Mouse (Mus musculus) layer of hippocampus, adult 9-10 months (tissue): ENCODE data around the gene Nup214.

Experiments used
- DNase-seq: peaks from one replicate; pipeline ENCODE4 v3.0.0; 2022; ENCODE audit warnings: low spot score

The Nup214 gene

DNA sequence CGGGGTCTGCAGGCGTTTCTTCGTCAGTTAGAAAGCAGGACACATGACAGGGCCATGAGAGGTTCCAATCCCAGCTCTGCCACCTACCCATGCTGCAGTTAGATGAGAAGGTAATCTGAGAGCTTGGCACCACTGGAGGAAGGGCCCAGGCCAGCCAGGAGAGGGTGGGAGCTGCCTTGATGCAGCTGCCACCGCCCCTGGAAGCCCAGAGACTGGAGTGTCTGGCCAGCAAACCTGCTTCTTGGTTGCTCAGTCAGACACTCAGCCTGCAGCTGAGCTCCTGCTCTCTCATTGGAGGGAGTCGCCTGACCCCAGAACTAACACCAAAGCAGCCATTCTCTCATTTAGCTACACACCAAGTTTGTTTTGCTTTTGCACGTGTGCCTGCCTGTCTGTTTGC, 71.1 kb downstream of the Nup214 start:
- no peak for DNase-seq

DNA sequence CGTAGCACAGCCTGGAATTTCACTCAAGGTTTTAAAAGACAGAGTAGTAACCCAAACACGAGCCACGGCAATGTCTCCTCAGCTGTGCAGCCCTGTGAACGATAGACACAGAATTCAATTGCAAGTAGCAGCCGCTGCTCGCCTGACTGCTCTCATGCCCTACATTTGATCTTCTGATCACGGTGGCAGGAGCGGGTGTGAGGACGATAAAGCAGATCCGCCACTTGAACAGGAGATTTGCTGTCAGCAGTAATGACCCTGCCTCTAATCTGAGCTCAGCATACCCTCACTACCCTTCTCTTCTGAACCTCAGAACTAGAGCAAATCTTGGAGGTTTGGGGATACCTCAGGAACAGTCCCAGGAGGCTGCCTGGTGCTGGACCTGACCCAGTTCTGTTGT, 71.8 kb downstream of the Nup214 start:
- no peak for DNase-seq

DNA sequence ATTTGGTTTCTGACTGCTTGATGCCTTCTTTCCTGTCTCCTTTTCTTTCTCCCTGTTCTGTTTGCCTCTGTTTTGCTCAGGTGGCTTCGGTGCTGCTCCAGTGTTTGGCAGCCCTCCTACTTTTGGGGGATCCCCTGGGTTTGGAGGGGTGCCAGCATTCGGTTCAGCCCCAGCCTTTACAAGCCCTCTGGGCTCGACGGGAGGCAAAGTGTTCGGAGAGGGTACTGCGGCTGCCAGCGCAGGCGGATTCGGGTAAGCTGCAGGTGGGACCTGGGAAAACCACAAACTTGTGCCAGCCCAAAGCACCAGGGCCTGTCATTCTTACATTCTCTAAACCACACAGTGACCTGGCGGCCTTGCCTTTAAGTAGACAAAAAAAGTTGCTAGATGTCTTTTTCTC, 73.1 kb downstream of the Nup214 start:
- DNase-seq: no peak

DNA sequence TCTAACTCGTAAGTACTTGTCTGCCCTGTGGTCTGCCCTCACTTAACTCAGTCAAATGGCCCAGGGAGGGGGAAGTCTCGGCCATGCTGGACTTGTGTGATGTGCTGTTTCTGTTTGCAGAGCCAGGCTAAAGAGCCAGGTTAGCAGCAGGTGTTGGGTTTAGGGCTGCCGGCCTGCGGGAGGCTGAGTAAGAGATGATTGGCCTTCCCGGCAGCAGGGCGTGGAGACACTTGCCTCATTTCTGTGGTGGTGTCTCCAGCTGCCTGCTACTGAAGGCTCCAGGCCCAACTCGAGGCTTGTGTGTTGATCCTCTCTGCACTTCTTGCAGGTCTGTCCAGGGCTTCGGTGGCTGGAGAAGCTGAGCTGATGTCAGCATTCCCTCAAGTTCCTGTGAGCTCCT, 77.6 kb downstream of the Nup214 start:
- no peak for DNase-seq

DNA sequence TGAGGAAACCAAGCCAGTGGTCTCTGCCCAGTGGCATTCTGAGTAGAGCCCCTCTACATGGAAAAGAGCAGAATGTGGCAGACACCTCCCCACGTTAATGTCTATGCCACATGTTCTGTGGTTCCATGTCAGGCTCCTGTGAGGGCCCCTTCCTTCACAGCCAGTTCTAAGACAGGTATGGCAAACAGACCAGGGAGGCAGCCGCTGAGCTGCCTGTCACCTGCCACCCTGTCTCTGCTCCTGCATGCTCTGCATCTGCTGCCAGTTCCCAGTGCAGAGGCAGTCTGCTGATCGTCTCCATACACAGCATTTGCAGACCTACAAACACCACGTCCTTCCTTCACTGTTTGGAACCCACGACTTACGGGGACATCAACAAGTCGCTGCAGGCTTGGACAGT, 78.2 kb downstream of the Nup214 start:
- DNase-seq: no peak

DNA sequence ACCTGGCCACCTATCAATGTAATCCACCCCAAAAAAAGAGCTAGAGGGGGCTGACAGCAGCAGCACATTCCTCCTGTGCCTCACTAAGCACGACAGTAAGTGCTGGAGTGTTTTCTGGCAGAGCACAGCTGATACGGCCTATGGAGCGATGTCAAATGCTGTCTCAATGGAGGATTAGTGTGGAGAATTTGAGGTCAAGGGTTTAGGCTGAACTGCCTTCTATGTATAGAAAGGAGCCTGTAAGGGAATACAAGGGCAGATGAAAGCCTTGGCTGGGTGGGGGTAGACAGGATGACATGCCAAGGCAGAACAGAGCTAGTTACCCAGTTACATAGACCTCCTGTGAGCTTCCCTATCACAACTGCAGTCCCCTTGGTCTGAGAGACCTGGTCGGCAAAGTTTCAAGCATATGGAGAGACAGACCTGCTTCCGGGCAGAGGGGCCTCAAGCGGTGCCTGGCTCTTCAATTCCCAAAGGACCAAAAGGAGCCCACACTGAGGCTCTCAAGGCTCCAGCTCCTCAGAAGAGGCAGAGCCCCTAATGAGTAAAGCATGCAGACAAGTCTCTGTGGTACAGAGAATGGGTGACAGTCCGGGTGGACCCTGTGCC, 81.2 kb downstream of the Nup214 start:
- DNase-seq: no peak

DNA sequence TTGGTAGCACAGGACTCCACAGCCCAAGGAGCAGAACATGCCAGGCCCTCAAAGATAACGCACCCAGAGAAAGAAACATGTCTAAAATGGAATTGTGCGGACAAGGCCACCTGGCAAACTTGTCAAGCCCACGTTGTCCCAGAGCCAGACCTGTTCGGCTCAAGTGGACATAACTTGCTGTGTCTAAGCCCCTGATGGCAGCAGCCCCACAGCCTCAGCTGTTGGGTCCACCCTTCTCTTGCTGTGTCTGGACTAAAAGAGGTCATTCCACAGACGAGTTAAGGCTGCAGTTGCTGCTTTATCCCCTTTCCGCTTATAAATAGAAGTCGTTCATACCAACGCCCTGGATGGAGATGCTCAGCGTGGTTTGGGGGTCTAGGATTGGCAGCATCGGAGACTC, 82.3 kb downstream of the Nup214 start:
- DNase-seq: no peak

DNA sequence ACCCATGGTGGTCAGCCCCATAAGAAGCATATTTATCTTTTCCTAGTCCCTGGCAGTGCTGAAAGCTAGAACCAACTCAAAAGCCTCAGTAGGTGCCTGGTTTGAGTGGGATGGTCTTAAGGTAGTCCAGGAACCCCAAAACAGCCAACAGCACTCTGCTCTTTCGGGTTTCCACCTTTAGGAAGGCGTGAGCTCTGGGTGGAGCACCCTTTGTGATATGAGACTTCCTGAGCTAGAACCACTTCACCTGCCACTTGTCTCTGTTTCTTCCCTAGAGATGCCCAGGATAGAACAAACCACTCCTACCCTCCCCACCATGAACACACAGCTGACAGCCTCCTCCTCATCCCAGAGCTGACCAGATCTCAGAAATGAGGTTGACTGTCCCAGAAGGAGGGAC, 83.1 kb downstream of the Nup214 start:
- no peak for DNase-seq

DNA sequence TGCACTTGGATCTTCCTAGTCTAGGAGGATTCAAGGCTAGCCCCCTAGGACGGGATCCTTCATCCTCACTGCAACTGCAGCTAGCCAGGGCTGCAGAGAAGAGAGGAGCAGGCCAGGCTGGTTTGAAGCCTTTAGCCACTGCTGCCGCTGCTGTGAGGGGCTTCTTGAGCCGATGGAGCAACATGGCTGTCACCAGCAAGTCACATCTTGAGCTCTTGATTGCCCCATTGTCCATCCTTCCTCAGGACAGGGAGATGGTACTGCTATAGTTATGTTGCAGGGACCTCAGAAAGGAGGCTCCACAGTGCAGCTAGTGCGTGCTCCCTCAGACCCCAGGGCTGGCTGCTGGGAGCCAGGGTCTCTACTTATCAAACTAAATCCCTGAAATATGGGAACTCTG, 83.6 kb downstream of the Nup214 start:
- no peak for DNase-seq

DNA sequence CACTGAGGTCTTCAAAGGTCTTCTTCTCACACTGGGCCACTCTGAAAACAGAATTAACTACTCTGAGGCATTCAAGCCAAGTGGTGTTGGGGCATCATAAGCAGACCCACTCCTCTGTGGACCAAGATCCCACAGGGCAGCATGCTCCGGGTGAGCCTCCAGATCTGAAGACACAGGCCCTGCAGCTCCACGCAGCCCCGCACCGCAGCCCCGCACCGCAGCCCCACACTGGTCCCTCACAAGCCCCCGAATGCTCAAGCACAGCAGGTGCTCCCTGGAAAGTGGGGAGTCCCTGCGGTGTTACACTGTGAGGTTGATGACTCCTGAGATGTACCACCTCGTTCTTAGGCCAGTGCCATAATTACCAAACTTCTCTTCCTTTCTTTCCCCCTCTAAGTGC, 84.0 kb downstream of the Nup214 start:
- no peak for DNase-seq

DNA sequence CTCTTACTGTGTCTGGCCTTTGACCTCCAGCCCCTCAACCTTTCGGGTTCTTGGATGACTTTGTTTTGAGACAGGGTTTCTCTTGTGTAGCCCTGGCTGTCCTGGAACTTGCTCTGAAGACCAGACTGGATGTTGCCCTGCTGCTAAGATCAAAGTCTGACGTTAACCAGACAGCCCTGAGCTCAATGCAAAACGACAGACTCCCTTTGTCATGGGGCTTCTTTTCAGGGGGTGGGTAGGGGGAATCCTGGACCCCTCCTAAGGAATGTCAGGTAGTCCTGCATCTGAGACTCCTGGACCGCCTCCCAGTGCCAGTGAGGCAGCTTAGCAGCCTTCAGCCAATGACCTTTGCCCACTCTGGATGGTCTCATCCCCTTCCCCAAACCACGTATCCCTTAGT, 84.5 kb downstream of the Nup214 start:
- DNase-seq: no peak

DNA sequence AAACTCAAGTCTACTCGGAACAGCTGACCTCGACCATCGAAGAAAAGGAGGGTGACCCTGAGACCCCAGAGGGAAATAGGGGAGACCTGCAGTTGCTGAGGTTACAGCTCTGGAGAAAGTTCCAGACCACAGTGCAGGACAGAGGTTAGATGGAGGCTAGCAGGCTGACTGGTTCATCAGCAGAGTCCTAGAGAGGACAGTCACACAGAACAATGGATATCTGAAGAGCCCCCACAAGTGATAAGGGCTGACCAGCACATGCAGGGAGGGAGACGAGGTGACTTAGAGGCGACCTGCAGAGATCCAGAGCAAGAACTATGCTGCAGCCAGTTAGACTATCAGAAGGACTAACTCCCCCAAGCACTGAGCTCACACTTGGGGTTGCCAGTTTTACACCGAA, 85.4 kb downstream of the Nup214 start:
- no peak for DNase-seq

DNA sequence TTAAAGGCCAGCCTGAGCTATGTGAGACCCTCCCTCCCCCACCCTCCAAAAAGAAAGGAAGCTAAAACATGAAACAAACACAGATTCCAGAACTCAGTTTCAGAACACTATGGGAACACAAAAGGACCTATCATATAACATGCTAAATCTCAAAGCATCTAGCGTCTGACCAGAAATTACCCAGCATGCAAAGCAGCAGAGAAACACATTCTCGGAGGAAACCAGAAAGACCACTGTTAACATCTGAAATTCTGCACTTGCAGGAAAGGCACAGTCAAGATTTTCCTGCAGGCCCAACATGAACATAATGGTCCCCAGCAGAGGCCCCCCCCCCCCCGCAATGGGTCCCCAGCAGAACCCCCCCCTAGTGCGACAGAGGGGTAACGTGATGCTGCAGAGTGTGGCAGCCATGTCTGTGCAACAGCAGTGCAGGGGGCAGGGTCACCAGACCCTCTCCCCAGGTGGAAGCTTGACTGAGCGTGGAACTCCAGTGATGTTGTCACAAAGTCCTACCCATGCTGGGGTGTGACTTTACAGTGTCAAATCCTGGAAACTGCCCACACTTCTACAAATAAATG, 86.1 kb downstream of the Nup214 start:
- no peak for DNase-seq

DNA sequence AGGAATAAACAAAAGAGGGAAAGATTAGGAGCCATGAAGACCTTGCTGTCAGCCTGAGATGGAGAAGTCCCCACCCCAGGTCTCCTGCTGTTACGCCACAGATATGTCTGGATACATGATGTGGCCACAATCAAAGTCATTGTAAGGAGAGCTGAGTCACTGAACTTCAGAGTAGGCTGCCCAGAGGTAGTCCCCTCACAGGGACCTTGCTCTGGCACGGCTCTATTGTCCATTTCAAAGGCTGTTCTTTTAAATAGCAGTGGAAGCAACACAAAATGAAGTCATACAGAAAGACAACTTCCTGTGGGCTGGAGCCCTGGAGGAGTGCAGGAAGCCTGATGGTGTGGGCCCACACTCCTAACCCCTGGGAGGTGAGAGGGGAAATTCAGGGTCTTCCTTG, 87.0 kb downstream of the Nup214 start:
- DNase-seq: no peak

DNA sequence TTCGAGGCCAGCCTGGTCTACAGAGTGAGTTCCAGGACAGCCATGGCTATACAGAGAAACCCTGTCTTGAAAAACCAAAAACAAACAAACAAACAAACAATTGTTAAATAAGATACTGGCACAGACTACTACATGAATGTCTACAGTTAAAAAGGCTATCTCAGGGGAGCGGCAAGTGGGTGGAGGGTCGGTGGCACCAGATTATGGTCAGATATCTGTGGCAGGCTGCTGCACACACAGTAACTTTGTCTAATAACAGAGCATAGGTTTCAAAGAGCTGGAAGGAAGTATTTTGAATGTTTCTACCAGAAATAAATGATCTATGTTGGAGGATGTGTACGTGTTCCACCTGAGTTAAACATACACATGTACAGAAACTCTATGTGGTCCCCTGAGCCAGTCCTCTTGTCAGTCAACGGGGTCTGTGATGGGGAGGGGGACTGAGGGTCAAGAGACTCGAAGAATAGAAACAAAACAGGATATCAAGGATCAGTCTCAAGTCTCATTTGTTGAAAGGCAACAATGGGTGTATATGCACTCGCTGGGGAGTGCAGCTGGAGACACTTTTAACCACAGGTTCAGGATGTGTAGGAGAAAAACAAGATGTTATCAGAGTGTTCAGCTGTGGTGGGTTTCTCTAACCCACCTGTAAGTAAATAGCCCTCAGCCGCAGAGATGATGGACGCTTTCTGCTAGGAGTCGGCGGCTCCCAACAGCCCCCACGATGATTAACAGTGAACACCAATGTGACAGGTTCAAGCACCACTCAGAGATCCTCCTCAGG, 87.7 kb downstream of the Nup214 start:
- no peak for DNase-seq

DNA sequence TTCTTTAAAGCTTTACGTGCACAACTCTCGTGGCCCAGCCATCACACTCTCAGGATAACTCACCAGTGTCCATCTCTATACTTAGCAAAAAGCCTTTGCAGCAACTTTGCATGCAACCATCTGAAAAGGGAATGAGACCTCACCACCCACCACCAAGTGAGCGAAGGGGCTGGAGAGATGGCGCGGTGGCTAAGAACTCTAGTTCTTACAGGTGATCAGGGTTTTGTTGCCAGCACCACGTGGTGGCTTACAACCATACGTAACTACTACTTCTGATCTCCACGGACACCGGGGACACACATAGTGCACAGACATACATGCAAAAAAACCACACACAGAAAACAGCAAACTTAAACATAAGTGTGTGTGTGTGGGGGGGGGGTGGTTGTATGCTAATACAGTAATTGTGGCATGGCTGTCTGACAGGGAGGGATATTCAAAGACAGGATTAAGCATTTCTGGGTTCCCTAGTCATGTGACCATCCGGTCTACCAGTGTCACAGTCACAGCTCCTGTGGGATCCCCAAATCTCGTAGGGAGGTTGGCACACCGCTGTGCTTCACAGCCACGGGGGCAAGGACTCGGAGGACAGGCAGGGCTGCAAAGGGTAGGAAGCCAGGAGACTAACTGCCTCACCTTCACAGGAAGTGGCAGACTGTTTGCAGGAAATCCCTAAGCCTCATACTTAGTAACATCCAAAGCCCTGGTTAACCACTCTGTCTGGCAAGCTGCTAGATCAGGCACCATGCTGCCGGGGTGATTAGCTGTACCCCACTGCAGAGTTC, 88.6 kb downstream of the Nup214 start:
- no peak for DNase-seq

DNA sequence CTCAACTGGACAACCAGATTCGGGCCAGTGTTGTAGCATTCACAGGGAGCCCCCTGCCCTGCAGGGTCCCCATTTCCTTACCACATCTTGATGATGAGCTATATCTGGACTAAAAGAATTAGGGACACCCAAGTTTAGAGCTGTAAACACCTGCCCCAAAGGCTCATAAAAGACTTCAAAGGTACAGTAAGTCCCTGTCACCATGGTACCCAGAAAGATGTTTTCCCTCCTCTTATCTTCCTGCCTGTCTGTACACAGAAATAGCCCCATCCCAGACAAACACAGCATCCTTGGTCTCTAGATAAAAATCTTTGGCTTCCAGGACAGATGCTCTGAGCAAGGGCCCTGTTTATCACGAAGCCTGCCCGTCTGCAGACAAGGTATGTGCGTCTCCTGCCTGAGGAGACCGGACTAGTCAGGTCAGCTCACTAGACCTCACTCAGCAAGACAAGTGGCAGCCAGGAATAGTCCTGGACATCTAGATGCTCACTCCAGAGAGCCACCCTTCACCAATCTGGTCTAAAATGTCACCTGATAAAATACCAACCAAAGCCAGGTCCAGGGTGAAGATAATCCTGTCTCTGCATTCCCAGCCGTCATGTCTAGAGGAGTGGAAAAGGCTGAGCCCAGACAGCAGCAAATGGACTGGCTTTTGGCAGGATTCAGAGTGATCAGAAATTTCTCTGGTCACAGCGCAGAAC, 89.4 kb downstream of the Nup214 start:
- DNase-seq: no peak

DNA sequence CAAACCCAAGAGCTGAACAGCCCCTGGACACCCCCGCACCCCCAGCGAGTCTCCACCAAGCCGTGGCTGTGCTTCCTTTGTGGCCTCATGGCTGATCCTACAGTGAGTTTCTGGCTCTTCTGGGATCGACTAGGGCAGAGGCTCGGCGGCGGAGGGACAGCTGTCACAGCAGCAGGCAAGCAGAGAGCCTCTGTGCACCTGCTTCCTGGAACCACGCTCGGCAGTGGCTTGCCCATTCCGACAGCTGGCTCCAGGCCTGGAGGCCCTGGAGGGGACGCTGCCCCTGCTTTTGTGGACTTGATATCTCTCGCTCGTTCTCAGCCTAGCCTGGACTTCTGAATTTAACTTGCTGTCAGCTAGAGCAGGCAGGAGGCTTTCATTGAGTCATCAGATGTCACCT, 90.7 kb downstream of the Nup214 start:
- DNase-seq: no peak

DNA sequence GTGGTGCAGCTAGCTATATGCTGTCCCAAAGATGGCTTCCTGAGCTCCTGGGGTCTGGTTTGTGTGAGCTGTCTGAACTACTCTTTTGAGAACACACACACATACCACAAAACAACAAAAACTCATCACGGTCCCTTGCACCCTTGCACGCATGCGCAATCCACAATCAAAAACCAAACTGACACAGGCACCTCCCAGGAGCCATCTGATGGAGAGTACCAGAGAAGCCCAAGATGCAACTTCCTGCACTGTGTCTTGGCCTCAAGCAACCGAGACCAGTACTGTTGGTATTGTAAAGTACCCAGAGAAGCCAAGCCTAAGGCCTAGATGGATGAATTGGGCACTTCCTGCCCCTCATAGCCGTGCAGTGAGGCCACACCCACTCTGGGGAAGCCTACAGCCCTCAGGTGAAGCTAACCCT, 91.1 kb downstream of the Nup214 start:
- no peak for DNase-seq

DNA sequence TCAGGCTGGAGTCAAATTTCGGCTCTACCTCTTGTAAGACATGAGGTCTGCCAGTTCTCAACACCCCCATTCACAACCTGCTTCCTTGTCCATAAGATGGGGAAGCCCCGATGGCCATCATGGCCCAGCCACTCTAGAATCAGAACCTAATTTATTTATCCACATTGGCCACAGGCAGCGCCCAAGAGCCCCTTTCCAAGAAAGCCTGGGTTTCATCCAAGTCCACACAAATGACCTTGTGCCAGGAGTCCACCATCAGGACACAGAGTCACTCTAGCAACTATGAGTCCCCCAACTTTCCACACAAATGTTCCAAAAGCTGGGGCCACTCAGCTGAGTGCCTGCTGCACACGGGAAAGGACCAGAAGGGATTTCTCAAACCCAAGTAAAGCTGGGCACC, 91.8 kb downstream of the Nup214 start:
- DNase-seq: no peak

DNA sequence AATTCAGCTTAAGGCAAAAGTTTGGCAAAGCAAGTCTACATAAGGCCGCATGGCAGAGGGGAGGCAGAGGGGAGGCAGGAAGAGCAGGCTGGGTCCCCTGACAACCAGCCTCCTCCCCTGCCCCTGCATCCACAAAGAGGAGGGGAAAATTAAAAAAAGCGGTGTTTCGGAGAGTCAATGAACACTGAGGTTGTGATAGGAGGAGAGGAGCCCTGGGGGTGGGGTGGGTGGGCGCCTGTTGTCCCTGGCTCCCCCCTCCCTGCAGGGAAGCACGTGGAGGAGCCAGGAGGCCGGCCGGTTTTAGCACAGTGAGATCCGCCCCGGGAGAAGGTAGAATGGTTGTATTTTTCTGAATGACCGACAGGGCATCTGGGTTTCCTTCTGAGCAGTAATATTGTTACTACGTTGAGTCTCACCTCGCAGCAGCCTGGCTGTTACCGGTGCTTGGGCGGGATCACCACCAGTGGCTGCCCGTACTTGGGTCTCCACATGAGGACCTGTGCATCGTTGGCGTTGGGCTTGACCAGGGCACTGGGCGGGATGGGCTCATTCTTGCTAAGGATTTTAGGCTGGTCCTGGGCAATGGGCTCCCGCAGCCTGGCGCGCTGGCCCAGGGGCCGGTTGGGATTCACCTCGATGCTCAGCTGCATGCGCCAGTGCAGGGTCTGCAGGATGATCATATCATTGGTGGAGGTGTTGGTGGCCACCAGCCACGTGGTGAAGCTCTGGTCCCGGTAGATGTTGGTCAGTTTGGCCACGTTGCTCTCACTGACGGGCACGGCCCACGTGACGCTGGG, 94.8 kb downstream of the Nup214 start:
- no peak for DNase-seq
